Mouse (Mus musculus) urinary bladder, postnatal 14 days (tissue): ENCODE results near the gene Gm28035.
A peak's percentile ranks its signal among the peaks of the same experiment; 100 is the strongest.

Experiments used
- DNase-seq: peaks from one replicate; pipeline ENCODE4 v3.0.0; 2021; ENCODE audit warnings: low spot score

The Gm28035 gene

DNA sequence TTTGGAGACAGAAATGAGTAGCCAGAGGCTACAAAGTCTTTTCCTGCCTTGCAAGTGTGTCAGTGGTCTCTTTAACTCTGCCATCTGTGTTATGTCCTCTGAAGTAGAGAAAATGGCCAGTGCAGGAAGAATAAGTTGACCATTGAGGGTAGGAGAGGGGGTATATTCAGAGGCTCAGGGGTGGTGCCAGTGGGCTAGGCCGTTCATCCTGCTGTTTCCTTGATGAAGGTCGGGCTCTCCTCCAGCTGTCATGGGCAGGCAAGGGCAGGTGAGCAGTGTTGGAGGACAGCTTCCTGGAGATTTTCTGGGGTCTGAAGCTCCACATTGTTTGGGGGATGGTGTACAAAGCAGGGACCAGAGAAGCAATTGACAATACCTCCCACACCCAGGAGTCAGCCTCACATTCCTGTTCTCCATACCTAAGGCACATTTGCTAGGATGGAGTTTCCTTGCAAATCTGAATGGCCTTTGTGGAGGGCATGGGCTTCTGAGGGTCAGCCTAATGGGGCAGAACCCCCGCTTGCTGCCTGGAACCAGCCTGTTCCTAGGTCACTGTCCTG lies 1.4 kb upstream of the Gm28035 start:
- DNase-seq: no peak

DNA sequence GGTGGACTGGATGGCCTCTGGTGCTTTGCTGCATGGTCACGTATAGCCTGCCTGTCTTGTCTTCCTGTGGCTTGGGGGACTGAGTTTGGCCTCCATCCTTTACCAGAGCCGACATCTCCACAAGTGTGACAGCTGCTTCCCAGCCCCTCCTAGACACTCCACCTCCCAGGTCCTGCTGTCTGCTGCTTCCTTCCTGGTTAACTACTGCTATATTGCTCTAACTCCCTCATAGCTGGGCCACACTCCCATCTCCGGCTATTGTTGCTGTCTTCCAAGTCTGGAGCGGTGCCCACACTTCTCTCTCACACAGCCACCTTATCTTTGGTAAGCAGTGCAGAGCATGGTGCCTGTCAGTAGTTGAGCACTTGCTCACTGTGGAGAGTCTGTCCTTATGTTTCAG lies 590 bp upstream of the Gm28035 start:
- DNase-seq: no peak

DNA sequence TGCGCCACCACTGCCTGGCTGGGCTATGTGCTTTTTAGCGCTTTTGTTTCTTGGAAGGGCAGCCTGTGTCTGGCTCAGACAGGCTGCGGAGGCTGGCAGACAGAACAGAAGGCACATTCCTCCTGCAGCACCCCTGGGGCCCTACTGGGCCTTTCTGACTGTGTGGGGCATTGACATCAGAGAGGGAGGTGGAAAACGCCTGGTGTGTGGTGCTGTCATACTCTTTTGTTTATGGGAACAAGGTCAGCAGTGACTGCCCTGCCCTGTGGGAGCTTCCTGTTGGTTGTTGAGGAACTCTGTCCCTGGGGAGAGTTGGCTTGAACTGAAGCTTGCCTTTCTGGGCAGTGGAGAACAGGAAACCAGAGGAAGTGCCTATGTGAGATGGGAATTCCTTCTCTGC lies 2.1 kb downstream of the Gm28035 start:
- DNase-seq: peak; percentile 46

DNA sequence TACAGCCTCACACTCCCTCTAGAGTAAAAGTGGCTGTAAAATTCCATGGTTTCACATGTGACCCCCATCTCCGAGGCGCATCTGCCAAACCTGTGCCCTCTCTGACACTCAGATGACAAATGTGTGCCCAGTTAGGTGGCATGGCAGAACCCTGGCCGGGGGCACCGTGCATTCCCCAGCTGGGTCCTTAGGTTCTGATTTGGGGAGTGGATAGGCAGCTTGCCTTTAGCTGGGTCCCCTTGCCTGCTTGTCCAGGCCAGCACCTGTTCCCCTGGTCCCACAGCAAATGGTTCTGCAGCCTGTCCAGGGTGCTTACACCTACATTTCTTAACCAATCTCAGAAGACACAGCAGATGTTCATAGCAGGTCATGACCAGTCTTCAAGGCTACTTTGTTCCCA lies 3.0 kb downstream of the Gm28035 start:
- DNase-seq: no peak

DNA sequence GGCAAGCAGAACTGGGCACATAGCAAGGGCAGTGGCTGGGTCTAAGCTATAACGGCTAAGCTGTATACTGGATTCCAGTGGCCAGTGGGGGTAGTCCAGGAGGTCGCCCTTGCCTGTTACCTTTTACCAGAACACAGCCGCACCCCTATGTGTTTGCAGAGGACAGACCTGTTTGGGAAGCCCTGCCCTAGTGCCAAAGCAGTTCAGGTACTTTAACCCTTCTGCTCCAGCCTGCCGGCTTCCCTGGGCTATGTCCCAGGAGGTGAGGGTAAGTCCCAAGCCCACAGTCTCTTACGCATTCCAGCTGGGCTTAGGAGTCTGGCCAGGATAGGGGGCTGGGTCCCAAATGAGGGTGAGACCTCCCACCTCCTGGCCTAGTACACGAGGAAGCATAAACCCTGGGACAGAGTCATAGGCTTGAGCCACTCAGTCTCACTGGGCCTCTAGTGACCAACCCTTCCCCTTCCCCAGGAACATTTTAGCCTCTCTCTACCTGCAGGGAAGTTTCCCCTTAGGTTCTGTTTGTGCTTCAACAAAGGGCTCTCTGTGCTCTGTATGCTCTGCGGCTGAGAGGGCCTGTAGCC lies 4.3 kb downstream of the Gm28035 start:
- DNase-seq: peak; percentile 60

DNA sequence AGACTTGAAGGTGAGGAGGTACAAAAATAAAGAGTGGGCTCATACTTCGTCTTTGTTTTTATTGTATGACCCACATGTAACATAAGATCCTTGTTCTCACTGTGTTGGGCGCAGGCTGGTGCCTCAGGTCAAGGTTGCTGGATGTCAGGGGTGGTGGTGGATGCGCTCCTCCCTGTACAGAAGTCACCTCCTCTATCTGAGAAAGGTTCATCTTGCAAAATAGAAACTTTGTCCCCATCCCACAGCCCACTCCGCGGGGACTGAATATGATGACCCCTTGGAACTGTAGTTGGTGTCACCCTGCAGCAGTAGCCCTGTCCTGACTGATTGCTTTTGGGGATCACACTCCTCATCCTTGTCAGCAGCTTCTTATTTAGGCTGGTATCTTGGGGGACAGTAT lies 6.7 kb downstream of the Gm28035 start:
- no peak for DNase-seq

DNA sequence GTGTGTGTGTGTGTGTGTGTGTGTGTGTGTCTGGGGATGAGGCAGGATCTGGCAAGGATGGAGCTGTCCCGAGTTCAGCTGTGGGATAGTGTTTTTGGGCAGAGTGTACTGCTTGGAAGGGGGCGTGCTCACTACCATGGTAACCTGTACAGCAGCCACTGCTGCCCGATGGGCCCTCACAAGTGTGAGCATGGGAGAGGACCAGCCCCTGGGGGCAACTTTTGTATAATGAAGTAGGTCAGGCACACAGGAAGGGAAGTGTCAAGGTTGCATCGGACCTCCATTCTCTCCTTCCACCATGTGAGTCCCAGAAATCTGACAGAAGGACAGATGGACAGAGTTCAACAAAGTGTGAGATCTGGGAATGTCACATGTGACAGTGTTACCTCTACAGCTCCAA lies 7.3 kb downstream of the Gm28035 start:
- no peak for DNase-seq

DNA sequence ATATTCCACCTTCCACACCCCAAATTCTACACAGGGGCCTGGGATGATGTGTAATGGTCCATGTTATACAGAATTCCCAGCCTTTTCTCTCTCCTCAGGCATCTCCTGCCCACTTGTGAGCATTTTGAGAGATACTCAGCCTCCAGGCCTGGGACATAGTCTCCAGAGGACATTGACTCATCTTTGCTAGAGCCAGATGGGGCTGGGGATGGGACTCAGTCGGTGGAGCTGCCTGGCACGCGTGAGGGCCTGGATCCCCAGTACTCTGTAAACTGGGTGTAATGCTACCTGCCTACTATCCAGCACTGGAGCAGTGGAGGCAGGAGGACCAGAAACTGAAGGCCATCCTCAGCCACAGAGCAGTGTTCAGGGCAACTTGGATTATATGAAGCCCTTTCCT lies 8.8 kb downstream of the Gm28035 start:
- DNase-seq: no peak

DNA sequence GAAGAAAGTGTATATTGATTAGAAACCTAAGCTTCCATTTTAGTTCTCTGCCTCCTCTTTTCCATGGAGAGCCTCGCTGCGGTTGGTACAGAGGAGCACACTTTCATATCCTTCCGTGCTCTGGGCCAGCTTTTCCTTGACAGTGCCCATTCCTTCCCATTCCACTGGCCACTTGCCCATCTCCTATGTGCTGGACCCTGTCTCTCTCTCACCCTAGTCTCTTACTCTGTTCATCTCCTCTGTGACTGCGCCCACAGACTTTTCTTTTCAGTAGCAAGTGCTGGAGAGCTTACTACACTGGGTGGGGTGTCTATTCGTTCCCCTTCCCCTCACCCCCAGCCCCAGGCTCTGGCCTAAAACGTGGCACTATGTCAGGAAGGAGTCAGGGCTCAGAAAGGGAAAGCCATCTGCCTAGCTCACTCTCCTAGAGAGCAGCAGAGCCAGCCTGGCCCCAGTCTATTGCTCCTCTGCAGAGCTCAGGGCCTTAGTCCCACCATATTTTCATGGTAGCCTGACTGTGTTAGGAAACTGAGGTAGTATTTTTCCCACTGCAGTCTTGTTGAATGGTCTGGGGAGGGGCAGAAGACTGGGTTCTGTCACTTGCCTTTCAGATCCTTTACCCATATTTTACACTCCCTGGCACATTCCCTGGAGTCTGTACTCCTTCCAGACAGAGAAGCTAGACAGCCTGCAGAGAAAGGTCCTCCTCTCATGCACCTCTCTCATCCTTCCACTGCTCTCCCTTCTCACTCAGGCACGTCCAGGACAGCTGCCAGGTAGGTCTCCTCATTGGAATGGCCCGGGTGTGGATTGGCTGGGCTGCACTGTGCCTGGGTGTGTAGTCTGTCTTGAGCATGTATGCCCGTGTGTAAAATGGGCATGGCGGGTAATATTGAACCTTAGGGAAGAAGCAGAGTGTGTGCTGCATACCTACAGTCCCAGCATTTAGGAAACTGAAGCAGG lies 10.1 kb downstream of the Gm28035 start:
- DNase-seq: no peak

DNA sequence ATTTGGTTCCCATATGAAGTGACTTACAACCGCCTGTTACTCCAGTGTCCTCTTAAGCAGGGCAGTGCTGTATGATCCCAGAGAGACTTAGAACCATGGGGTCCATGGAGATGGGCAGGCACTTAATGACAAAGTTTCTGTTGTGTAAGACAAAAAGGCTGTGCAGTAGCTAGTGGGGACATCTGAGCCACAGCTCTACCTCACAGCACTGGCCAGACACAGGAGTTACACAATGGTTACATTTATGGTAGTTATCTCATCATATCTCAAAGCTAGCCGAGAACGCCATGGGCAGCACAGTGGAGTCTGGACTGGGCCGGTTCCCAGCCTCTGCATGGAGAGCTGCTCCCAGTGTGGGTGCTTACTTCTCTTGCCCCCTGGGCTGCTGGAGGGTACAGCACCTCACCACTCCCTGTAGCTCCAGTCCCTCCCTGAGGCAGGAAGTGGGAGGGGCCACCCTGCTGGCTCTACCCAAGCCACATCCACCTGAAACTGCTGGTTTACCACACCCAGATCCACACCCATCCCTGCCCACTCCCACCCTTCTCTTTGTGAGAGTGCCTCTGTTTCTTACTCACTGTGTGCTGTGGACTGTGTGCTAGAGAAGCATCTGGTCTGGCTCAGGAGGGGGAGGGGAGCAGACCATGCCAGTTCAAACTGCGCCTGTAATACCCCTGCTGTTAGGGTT lies 11.2 kb downstream of the Gm28035 start:
- peak; percentile 81 for DNase-seq

DNA sequence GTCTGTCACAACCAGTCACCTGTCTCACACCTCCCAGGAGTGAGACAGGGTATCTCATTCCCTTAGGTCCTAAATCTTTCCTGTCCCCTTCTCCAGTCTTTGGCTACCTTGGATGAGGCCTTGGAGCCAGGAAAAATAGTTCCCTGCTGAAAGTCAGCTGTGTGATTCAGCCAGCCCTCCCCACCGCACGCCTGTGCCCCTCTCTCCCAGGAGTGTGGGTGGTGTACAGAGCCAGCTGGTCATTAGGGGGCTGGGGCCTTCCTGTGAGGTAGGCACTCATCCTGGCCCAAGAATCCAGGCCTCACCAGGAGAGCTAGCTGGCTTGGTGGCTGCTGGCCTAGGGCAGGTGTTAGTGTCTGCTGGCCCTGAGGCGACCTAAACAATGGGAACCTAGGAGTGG lies 12.2 kb downstream of the Gm28035 start:
- no peak for DNase-seq

DNA sequence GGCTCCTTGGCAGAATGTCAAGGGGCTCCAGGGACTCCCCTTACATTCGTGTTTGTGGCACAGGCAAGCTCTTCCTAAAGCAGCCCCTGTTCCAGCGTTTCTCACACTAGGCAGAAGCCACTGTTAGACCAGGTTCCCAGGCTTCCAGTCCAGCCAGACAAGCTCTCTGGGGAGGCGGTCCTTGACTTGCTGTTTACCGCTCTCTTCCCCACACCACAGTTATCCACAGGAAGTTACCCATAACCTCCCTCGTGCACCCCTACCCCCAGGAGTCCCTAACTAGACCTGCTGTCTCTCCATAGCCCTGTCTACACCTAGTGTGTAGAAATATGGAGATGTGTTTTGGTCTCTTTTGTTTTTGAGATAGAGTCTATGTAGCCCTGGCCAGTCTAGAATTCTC lies 13.4 kb downstream of the Gm28035 start:
- no peak for DNase-seq

DNA sequence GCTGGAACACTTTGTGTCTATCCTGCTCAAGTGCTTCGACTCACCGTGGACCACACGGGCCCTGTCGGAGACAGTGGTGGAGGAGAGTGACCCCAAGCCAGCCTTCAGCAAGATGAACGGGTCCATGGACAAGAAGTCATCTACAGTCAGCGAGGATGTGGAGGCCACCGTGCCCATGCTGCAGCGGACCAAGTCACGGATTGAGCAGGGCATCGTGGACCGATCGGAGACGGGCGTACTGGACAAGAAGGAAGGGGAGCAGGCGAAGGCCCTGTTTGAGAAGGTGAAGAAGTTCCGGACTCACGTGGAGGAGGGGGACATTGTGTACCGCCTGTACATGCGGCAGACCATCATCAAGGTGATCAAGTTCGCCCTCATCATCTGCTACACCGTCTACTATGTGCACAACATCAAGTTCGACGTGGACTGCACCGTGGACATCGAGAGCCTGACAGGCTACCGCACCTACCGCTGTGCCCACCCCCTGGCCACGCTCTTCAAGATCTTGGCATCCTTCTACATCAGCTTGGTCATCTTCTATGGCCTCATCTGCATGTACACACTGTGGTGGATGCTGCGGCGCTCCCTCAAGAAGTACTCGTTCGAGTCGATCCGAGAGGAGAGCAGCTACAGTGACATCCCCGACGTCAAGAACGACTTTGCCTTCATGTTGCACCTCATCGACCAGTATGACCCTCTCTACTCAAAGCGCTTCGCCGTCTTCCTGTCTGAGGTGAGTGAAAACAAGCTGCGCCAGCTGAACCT lies 15.4 kb downstream of the Gm28035 start:
- DNase-seq: no peak

DNA sequence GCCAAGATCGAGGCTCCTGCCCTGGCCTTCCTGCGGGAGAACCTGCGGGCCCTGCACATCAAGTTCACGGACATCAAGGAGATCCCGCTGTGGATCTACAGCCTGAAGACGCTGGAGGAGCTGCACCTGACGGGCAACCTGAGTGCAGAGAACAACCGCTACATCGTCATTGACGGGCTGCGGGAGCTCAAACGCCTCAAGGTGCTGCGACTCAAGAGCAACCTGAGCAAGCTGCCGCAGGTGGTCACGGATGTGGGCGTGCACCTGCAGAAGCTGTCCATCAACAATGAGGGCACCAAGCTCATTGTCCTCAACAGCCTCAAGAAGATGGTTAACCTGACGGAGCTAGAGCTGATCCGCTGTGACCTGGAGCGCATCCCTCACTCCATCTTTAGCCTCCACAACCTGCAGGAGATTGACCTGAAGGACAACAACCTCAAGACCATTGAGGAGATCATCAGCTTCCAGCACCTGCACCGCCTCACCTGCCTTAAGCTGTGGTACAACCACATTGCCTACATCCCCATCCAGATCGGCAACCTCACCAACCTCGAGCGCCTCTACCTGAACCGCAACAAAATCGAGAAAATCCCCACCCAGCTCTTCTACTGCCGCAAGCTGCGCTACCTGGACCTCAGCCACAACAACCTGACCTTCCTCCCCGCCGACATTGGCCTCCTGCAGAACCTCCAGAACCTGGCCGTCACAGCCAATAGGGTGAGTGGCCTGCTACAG lies 16.4 kb downstream of the Gm28035 start:
- no peak for DNase-seq

DNA sequence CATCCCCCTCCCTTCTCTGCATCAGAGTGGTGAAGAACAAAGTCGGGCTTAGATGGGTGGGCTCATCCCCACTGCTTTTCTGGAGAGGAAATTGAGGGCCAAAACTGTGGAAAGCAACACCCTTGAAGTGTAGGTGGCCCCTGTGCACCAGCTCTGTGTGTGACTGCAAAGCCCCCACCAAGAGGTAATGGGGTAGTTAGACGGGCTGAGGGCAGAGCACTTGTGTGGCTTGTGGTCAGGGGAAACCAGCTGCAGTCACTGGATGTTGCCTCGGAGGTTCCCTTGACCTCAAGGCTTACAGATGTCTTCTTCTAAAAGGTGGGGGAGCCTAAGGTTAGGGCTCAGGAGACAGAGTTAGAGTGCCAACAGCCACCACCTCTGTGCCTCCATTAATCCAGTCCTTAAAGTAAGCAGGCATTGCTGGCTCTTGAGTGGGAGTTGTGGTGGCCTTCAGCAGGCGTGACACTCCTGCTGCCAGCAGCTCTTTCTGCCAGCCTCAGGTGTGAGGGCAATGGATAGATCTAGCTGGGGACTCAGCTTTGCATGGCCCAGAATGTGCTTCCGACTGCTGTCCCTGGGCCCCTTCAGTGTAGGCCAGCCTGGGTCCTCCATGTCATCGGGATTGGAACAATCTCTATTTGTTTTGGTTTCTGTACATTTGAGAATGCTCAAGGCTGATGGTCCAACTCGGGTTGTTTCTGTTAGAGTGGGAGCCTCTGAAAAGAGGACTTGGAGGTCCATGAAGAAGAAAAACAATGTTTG lies 17.5 kb downstream of the Gm28035 start:
- no peak for DNase-seq

DNA sequence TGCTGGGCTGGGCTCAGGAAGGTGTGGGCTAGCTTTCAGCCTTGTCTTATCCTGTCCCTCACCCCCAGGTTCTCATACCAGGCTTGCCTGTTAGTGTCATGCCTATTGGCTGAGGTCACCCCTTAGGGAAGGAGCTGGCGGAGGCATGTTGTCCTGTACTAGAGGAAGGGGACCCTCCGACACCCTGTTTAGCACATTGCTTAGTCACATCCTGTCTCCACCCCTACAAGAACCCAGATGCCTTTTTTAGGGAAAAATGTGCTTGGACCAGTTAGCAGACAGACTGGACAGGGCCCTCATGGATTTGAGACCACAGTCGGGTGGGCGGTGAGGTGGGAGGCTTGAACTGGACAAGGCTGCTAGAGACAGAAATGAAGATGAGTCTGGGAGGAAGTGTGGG lies 18.2 kb downstream of the Gm28035 start:
- DNase-seq: peak; percentile 56

DNA sequence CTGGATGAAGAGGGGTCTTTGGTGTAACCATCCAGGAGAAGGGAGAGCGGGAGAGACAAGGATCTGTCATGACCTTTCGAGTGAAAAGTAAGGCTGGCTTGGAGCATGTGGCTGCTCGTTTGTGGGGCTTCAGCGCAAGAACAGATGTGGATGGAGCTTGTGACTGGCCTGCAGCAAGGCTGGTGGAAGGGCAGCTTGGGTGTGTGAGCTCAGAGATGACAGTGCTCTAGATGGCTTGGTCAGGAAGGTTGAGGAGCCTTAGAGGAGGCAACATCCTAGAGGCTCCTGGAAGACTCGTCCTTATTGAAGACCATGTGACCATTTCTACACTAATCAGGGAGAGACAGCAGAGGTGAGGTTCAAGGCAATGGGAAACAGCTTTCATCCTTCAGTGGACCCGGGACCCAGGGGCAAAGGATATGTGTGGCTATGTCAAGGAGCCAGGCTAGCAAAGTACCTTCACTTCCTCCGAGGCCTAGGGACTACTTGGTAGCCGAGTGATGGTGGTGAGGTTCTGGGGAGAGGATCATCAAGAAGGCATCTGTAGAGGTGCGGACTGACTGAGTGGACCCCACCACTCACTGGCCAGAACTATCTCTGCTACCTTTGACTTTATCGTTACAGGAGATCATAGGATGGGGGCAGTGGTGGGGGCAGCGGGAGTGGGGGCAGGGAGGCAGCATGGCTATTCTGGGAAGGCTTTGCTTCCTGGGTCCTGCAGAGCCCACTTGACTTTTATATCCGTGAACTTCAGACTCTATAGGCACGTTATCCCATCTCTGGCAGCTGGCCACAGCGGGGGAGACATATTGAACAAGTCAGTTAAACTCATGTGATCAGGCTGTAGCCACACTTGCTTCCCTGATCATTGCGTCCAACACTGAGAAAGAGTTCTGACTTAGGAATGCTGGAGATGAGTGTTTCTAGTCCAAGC lies 19.0 kb downstream of the Gm28035 start:
- no peak for DNase-seq

DNA sequence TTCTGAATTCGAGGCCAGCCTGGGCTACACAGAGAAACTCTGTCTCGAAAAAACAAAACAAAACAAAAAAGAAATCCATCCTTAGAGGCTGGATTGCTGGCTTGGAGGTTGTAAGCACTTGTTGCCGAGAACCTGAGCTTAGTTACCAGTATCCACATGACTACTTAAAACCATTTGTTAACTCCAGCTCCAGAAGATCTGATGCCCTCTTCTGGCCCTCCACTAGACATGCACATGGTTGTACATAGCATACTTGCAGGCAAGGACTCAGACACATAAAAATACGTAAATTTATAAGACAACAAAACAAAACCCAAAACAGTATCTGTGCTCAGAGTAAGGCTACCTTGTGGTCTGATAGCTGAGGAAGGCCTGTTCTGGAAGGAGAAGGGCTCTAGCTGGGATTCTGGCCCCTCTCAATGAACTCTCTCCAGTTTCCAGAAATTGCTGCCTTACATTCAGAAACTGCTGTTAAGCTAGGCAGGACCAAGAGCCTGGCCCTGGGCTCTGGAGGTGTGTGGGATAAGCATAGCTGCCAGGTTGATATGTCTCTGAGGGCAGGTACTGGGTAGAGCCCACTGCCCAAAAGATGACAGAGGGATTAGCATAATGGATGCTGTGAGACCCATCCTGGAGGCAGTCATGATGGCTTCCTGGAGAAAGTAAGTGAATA lies 20.8 kb downstream of the Gm28035 start:
- DNase-seq: no peak
